ENCODE assay signal across 34 mouse cellular contexts in the genomic region with DNA sequence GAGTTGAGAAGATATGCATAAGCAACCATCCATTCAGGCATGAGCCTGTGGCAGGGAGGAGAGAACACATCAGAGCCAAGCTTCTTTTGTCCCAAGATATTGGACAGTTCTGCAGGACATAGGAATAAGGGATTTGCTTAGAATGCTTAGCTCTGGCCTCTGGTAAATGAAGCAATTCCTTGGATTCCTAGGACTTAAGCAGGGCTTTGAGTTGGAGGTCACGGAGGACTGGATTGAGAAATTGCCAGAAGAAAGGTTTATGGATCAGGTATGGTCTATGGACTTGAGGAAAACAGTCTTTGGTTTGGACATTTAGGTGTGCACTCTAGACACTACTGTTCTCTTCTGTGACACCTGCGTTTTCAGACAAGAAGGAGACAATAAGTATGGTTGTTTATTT.
"Had no signal": no experiment of that assay in that cellular context is flagged by ENCODE, and none has a peak within 500 bp of the region (broad histone marks: within the 10 kb centered on the region; RNA-seq: fewer than 3 reads in every experiment).

No protein-coding gene starts in this region.

- H3K36me3 ChIP-seq: heart, embryonic 10.5 days; heart, embryonic 12.5 days; heart, embryonic 13.5 days; heart, embryonic 15.5 days; hindbrain, embryonic 10.5 days; hindbrain, embryonic 12.5 days; hindbrain, embryonic 13.5 days; hindbrain, embryonic 15.5 days; intestine, embryonic 15.5 days; kidney, embryonic 15.5 days had no signal

- H3K27ac ChIP-seq: heart, embryonic 10.5 days; heart, embryonic 13.5 days; heart, embryonic 15.5 days; hindbrain, embryonic 10.5 days; hindbrain, embryonic 12.5 days; hindbrain, embryonic 13.5 days; hindbrain, embryonic 14.5 days; hindbrain, embryonic 15.5 days; hindbrain, postnatal 0 days; intestine, embryonic 15.5 days; kidney, embryonic 15.5 days; kidney, postnatal 0 days; layer of hippocampus, adult 2 months had no signal

- ATAC-seq: hindbrain, embryonic 16.5 days; hindbrain, postnatal 0 days; inflammation-experienced regulatory T-cells, adult 6 months; intestine, embryonic 15.5 days; intestine, embryonic 16.5 days; intestine, postnatal 0 days had no signal

- H3K9me3 ChIP-seq: heart, embryonic 10.5 days; heart, embryonic 12.5 days; heart, embryonic 13.5 days; heart, embryonic 15.5 days; hindbrain, embryonic 10.5 days; hindbrain, embryonic 12.5 days; hindbrain, embryonic 13.5 days; hindbrain, embryonic 15.5 days; intestine, embryonic 15.5 days; kidney, embryonic 15.5 days had no signal

- H3K4me1 ChIP-seq: heart, embryonic 10.5 days; heart, embryonic 12.5 days; heart, embryonic 13.5 days; heart, embryonic 15.5 days; hindbrain, embryonic 12.5 days; hindbrain, embryonic 13.5 days; hindbrain, embryonic 15.5 days had no signal

- H3K4me3 ChIP-seq: heart, embryonic 10.5 days; heart, embryonic 12.5 days; heart, embryonic 13.5 days; heart, embryonic 15.5 days; hindbrain, embryonic 10.5 days; hindbrain, embryonic 12.5 days; hindbrain, embryonic 13.5 days; hindbrain, embryonic 15.5 days; intestine, embryonic 15.5 days; kidney, embryonic 15.5 days; layer of hippocampus, adult 2 months had no signal

- H3K9ac ChIP-seq: heart, embryonic 12.5 days; heart, embryonic 13.5 days; heart, embryonic 15.5 days; hindbrain, embryonic 12.5 days; hindbrain, embryonic 13.5 days; hindbrain, embryonic 14.5 days; hindbrain, embryonic 15.5 days; intestine, embryonic 15.5 days; kidney, embryonic 15.5 days had no signal

- H3K4me2 ChIP-seq: heart, embryonic 11.5 days; heart, embryonic 12.5 days; heart, embryonic 13.5 days; heart, embryonic 15.5 days; hindbrain, embryonic 12.5 days; hindbrain, embryonic 13.5 days; hindbrain, embryonic 14.5 days; hindbrain, embryonic 15.5 days; intestine, embryonic 15.5 days; kidney, embryonic 15.5 days had no signal

- H3K27me3 ChIP-seq: heart, embryonic 12.5 days; heart, embryonic 13.5 days; heart, embryonic 15.5 days; hindbrain, embryonic 12.5 days; hindbrain, embryonic 13.5 days; hindbrain, embryonic 15.5 days; intestine, embryonic 15.5 days; kidney, embryonic 15.5 days had no signal

- DNase-seq: heart, postnatal 14 days; heart, postnatal 36 days; heart, postnatal 4 days; kidney, adult 11 months; kidney, adult 18-20 months; kidney, adult 2 months; kidney, adult 8-10 months; kidney, adult 9 months; kidney, postnatal 10 days; kidney, postnatal 14 days; kidney, postnatal 25 days; kidney, postnatal 36 days; kidney, postnatal 4 days; layer of hippocampus, adult 9-11 months; layer of hippocampus, postnatal 36 days had no signal
